Mouse (Mus musculus): ENCODE measurements around the gene Eif2d. TPM values are rescaled to one million over a fixed set of nuclear protein-coding genes. Genes with fewer than 3 reads are reported as not detected.

Eif2d gene
- polyA plus RNA-seq, 1 experiment = 32.6 TPM

GRCm38 (mm10) chr1:131123522-131124265 is 29.3 kb upstream of the Eif2d start:
- H3K4me3 ChIP-seq = no peak overlapping the region
- H3K27me3 ChIP-seq (ENCODE audit: control insufficient read depth, insufficient read depth, insufficient read length) = no peaks in the 10 kb centered on the region
- TF ChIP-seq MAX (IDR thresholded peaks at IDR 0.05; ENCODE audit: low read depth) (no peak), MYOD1 (IDR thresholded peaks at IDR 0.05; ENCODE audit: control insufficient read depth in 1 of 3, insufficient read length in 2 of 3, low read depth in 2 of 3) (no peak), CEBPB (IDR thresholded peaks at IDR 0.05; ENCODE audit: insufficient read depth, poor library complexity, severe bottlenecking) (no peak), TCF12 (IDR thresholded peaks at IDR 0.05; ENCODE audit: insufficient read depth, poor library complexity, severe bottlenecking) (no peak), TCF3 (IDR thresholded peaks at IDR 0.05; ENCODE audit: insufficient read length, low read depth) (no peak), REST (IDR thresholded peaks at IDR 0.05; ENCODE audit: insufficient read depth, insufficient read length) (no peak), POLR2AphosphoS2 (IDR thresholded peaks at IDR 0.05; ENCODE audit: insufficient read length, low read depth) (no peak), MYOG (IDR thresholded peaks at IDR 0.05; ENCODE audit: control insufficient read depth in 1 of 3, insufficient read depth in 1 of 3, insufficient read length in 2 of 3, low read depth in 2 of 3) (no peak), SRF (IDR thresholded peaks at IDR 0.05; ENCODE audit: control insufficient read depth, insufficient read length, low read depth) (no peak), USF1 (IDR thresholded peaks at IDR 0.05; ENCODE audit: low read depth) (no peak), POLR2A (IDR thresholded peaks at IDR 0.05; ENCODE audit: insufficient read length, low read depth) (no peak), E2F4 (IDR thresholded peaks at IDR 0.05; ENCODE audit: insufficient read depth) (no peak)
- H3K36me3 ChIP-seq (ENCODE audit: control insufficient read depth, insufficient read depth) = no peaks in the 10 kb centered on the region
- no peak overlapping the region for H3K4me2 ChIP-seq (ENCODE audit: low read depth)
- no peak overlapping the region for H3ac ChIP-seq (ENCODE audit: control insufficient read depth, insufficient read length)
- H3K79me2 ChIP-seq (ENCODE audit: control insufficient read depth, insufficient read depth) = no peaks in the 10 kb centered on the region

DNA sequence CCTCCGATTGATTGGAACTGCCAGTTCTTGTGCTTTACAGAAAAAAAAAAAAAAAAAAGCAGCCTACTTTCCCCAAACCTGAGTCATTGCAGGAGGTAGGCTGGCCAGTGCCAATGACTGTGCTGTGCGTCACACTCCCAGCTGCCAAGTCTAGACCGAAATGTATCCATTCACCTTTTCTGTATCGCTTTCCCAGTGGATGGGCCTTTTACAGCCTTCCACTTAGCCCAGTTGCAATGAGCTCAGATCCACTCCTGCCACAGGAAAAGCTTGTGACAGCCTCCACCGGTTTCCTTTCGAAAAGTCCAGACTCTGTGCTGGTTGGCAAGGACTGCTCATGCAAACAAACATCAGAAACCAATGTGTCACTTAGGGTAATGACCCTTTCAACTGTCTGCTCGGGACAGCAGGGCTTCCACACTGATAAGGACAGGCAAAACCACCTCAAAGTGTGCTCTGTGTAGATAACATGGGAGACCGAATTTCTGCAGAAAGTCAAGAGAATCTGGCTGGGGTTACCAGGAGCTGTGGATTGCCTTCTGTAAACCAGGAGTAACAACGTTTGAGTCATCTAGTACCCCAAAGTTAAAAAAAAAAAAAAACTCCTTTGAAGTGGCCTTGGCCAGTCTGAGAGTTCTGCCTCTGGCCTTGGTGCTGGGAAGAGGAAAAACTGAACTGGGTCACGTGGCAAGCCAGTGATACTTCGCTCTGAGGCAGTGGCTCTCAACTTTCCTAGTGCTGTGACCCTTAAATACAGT is 26.8 kb upstream of the Eif2d start:
- no peaks in the 10 kb centered on the region for H3K36me3 ChIP-seq (ENCODE audit: control insufficient read depth, insufficient read depth)
- TF ChIP-seq USF1 (IDR thresholded peaks at IDR 0.05; ENCODE audit: low read depth) = peak; percentile 94
- TF ChIP-seq MYOD1 (IDR thresholded peaks at IDR 0.05; ENCODE audit: control insufficient read depth in 1 of 3, insufficient read length in 2 of 3, low read depth in 2 of 3) = peak in 1 of 3 experiments; percentile 47
- peak; percentile 67 for TF ChIP-seq REST (IDR thresholded peaks at IDR 0.05; ENCODE audit: insufficient read depth, insufficient read length)
- no peak for TF ChIP-seq MAX (IDR thresholded peaks at IDR 0.05; ENCODE audit: low read depth)
- no peak overlapping the region for H3K4me3 ChIP-seq
- no peak overlapping the region for H3ac ChIP-seq (ENCODE audit: control insufficient read depth, insufficient read length)
- peak overlapping the region; percentile 66 for H3K4me2 ChIP-seq (ENCODE audit: low read depth)
- peaks cover 4% of the 10 kb centered on the region for H3K79me2 ChIP-seq (ENCODE audit: control insufficient read depth, insufficient read depth)
- H3K27me3 ChIP-seq (ENCODE audit: control insufficient read depth, insufficient read depth, insufficient read length) = no peaks in the 10 kb centered on the region

DNA sequence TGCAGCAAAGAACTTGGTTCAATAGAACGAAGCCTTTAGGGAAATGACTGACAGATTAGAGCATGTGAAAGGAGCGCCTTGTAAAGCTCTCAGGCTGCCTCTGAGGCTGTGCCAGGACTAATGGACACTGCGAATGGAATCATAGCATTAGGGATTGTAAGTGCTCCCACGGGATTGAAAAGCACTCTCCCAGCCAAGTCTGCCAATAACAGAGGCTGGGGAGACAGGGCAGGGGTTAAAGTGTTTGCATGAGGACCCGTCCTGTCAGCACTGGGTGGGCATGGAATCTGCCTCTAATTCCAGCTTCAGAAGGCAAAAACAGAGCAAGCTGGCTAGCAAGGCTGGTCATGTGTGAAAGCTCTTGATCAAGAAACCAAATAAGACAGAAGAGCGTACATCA is 18.8 kb upstream of the Eif2d start:
- Histone ChIP-seq H3K4me3 (no peak overlapping the region), H3K4me2 (ENCODE audit: low read depth) (no peak overlapping the region), H3ac (ENCODE audit: control insufficient read depth, insufficient read length) (no peak overlapping the region), H3K36me3 (ENCODE audit: control insufficient read depth, insufficient read depth) (no peaks in the 10 kb centered on the region), H3K79me2 (ENCODE audit: control insufficient read depth, insufficient read depth) (peaks cover 4% of the 10 kb centered on the region), H3K27me3 (ENCODE audit: control insufficient read depth, insufficient read depth, insufficient read length) (no peaks in the 10 kb centered on the region)
- TF ChIP-seq TCF3 (IDR thresholded peaks at IDR 0.05; ENCODE audit: insufficient read length, low read depth) (no peak), REST (IDR thresholded peaks at IDR 0.05; ENCODE audit: insufficient read depth, insufficient read length) (no peak), MYOD1 (IDR thresholded peaks at IDR 0.05; ENCODE audit: control insufficient read depth in 1 of 3, insufficient read length in 2 of 3, low read depth in 2 of 3) (no peak), SRF (IDR thresholded peaks at IDR 0.05; ENCODE audit: control insufficient read depth, insufficient read length, low read depth) (no peak), CEBPB (IDR thresholded peaks at IDR 0.05; ENCODE audit: insufficient read depth, poor library complexity, severe bottlenecking) (no peak), MAX (IDR thresholded peaks at IDR 0.05; ENCODE audit: low read depth) (no peak), MYOG (IDR thresholded peaks at IDR 0.05; ENCODE audit: control insufficient read depth in 1 of 3, insufficient read depth in 1 of 3, insufficient read length in 2 of 3, low read depth in 2 of 3) (no peak), TCF12 (IDR thresholded peaks at IDR 0.05; ENCODE audit: insufficient read depth, poor library complexity, severe bottlenecking) (no peak), E2F4 (IDR thresholded peaks at IDR 0.05; ENCODE audit: insufficient read depth) (no peak), POLR2AphosphoS2 (IDR thresholded peaks at IDR 0.05; ENCODE audit: insufficient read length, low read depth) (no peak), USF1 (IDR thresholded peaks at IDR 0.05; ENCODE audit: low read depth) (no peak), POLR2A (IDR thresholded peaks at IDR 0.05; ENCODE audit: insufficient read length, low read depth) (no peak)

- H3K79me2 ChIP-seq (ENCODE audit: control insufficient read depth, insufficient read depth) = peaks cover 4% of the 10 kb centered on the region
- peak overlapping the region; percentile 63 for H3K4me2 ChIP-seq (ENCODE audit: low read depth)
- no peak overlapping the region for H3K4me3 ChIP-seq
- no peaks in the 10 kb centered on the region for H3K36me3 ChIP-seq (ENCODE audit: control insufficient read depth, insufficient read depth)
- H3K27me3 ChIP-seq (ENCODE audit: control insufficient read depth, insufficient read depth, insufficient read length) = no peaks in the 10 kb centered on the region
- no peak overlapping the region for H3ac ChIP-seq (ENCODE audit: control insufficient read depth, insufficient read length)
- no peak for TF ChIP-seq REST (IDR thresholded peaks at IDR 0.05; ENCODE audit: insufficient read depth, insufficient read length)
- TF ChIP-seq MAX (IDR thresholded peaks at IDR 0.05; ENCODE audit: low read depth) = no peak
- no peak for TF ChIP-seq POLR2A (IDR thresholded peaks at IDR 0.05; ENCODE audit: insufficient read length, low read depth)
- TF ChIP-seq TCF3 (IDR thresholded peaks at IDR 0.05; ENCODE audit: insufficient read length, low read depth) = no peak
- no peak for TF ChIP-seq MYOG (IDR thresholded peaks at IDR 0.05; ENCODE audit: control insufficient read depth in 1 of 3, insufficient read depth in 1 of 3, insufficient read length in 2 of 3, low read depth in 2 of 3)
- no peak for TF ChIP-seq TCF12 (IDR thresholded peaks at IDR 0.05; ENCODE audit: insufficient read depth, poor library complexity, severe bottlenecking)
- TF ChIP-seq E2F4 (IDR thresholded peaks at IDR 0.05; ENCODE audit: insufficient read depth) = no peak
- no peak for TF ChIP-seq USF1 (IDR thresholded peaks at IDR 0.05; ENCODE audit: low read depth)
- TF ChIP-seq SRF (IDR thresholded peaks at IDR 0.05; ENCODE audit: control insufficient read depth, insufficient read length, low read depth) = no peak
- no peak for TF ChIP-seq POLR2AphosphoS2 (IDR thresholded peaks at IDR 0.05; ENCODE audit: insufficient read length, low read depth)
- TF ChIP-seq CEBPB (IDR thresholded peaks at IDR 0.05; ENCODE audit: insufficient read depth, poor library complexity, severe bottlenecking) = no peak
- no peak for TF ChIP-seq MYOD1 (IDR thresholded peaks at IDR 0.05; ENCODE audit: control insufficient read depth in 1 of 3, insufficient read length in 2 of 3, low read depth in 2 of 3)
Measured at GRCm38 (mm10) chr1:131134942-131135522, 17.9 kb upstream of the Eif2d start.

Data from myocyte (in vitro differentiated cells).